Mouse (Mus musculus) hindbrain, embryonic 11.5 days (tissue): ENCODE measurements around the gene Zbtb6. TPM values are rescaled to one million over a fixed set of nuclear protein-coding genes. Genes with fewer than 3 reads are reported as not detected.

Experiments
- ATAC-seq: fragments of 200-750 bp; cut with Nextera tagmentation; 2 replicates; pipeline ENCODE4 v1.8.0; 2017; ENCODE audit warnings: mild to moderate bottlenecking, moderate TSS enrichment, moderate library complexity; ENCODE audit not compliant: low FRiP score
- DNase-seq: peaks from one replicate; pipeline ENCODE4 v3.0.0-alpha.2; 2015; ENCODE audit warnings: low spot score
- H3K27ac ChIP-seq: fragments of 300-500 bp; sonication (generic); 2 replicates; pipeline ENCODE4 v1.5.1; 2014; ENCODE audit warnings: mild to moderate bottlenecking, low read depth, low read length
- H3K27me3 ChIP-seq: fragments of 300-500 bp; sonication (generic); 2 replicates; pipeline ENCODE4 v1.6.1; 2014; ENCODE audit warnings: mild to moderate bottlenecking, low read length, moderate library complexity, mixed read lengths; ENCODE audit not compliant: control insufficient read depth, insufficient read depth
- H3K36me3 ChIP-seq: fragments of 300-500 bp; sonication (generic); 2 replicates; pipeline ENCODE4 v1.6.1; 2014; ENCODE audit warnings: mild to moderate bottlenecking, low read length, moderate library complexity, mixed read lengths; ENCODE audit not compliant: control insufficient read depth, insufficient read depth
- H3K4me1 ChIP-seq: fragments of 300-500 bp; sonication (generic); replicated peaks from 2 replicates; pipeline ENCODE4 v1.6.1; 2014; ENCODE audit warnings: low read length, mixed read lengths; ENCODE audit not compliant: control insufficient read depth, insufficient read depth
- H3K4me2 ChIP-seq: fragments of 300-500 bp; sonication (generic); replicated peaks from 2 replicates; pipeline ENCODE4 v1.6.1; 2014; ENCODE audit warnings: mild to moderate bottlenecking, low read depth, low read length
- H3K4me3 ChIP-seq: fragments of 300-500 bp; sonication (generic); 2 replicates; pipeline ENCODE4 v1.5.1; 2014; ENCODE audit warnings: low read depth, low read length
- H3K9ac ChIP-seq: fragments of 300-500 bp; sonication (generic); 2 replicates; pipeline ENCODE4 v1.6.1; 2014; ENCODE audit warnings: low read depth, low read length
- H3K9me3 ChIP-seq: fragments of 300-500 bp; sonication (generic); 2 replicates; pipeline ENCODE4 v1.6.1; 2016; ENCODE audit warnings: low read length; ENCODE audit not compliant: control insufficient read depth
- WGBS: fragments of 180-500 bp; shearing (Covaris S2); extraction: QIAGEN DNeasy Blood & Tissue Kit; methylation state at CpG from one replicate; pipeline ENCODE4 v1.1.7; 2014; 5-methylcytosine and 5-hydroxymethylcytosine counted together
- polyA plus RNA-seq: library from polyadenylated mRNA; unstranded; fragments of >200 nt; fragmentation: Nextera tagmentation; extraction: Ambion mirVana; gene quantifications from 2 replicates; pipeline ENCODE4 v1.2.1, GENCODE M21; 2014

The Zbtb6 gene
- polyA plus RNA-seq, 1 experiment from 2014 or later, result 6.4 TPM

- H3K4me3 ChIP-seq, result no peak overlapping the region
- ATAC-seq (no peak), DNase-seq (no peak)
- no peaks in the 10 kb centered on the region for H3K27me3 ChIP-seq
- H3K36me3 ChIP-seq, result peaks cover 4% of the 10 kb centered on the region; the same call in 1 of the 2 replicates
- no peaks in the 10 kb centered on the region for H3K9me3 ChIP-seq
- H3K4me1 ChIP-seq, result no peaks in the 10 kb centered on the region
- no peak overlapping the region for H3K9ac ChIP-seq
- WGBS, result 76% methylated on average over 1 of the region's 1 CpGs
- no peak overlapping the region for H3K27ac ChIP-seq
- H3K4me2 ChIP-seq, result no peak overlapping the region
These were observed 47.4 kb downstream of the Zbtb6 start for GRCm38 (mm10) chr2:37395539-37395938.

- Histone ChIP-seq H3K36me3 (peaks cover 2% of the 10 kb centered on the region; the same call in 1 of the 2 replicates), H3K4me2 (no peak overlapping the region), H3K4me3 (no peak overlapping the region), H3K9ac (no peak overlapping the region), H3K27me3 (no peaks in the 10 kb centered on the region), H3K4me1 (no peaks in the 10 kb centered on the region), H3K9me3 (no peaks in the 10 kb centered on the region), H3K27ac (no peak overlapping the region)
- no peak for ATAC-seq
- 97% methylated on average over 9 of the region's 9 CpGs for WGBS
- no peak for DNase-seq
These were observed 60.0 kb downstream of the Zbtb6 start for GRCm38 (mm10) chr2:37382921-37383320.

GRCm38 (mm10) chr2:37380189-37380588 is 62.8 kb downstream of the Zbtb6 start:
- H3K27ac ChIP-seq, result no peak overlapping the region
- DNase-seq, result peak; percentile 72
- no peak for ATAC-seq
- no peak overlapping the region for H3K4me2 ChIP-seq
- 72% methylated on average over 2 of the region's 2 CpGs for WGBS
- H3K9ac ChIP-seq, result no peak overlapping the region
- no peak overlapping the region for H3K4me3 ChIP-seq
- peaks cover 8% of the 10 kb centered on the region; the same call in 1 of the 2 replicates for H3K36me3 ChIP-seq
- H3K27me3 ChIP-seq, result no peaks in the 10 kb centered on the region
- H3K4me1 ChIP-seq, result no peaks in the 10 kb centered on the region
- no peaks in the 10 kb centered on the region for H3K9me3 ChIP-seq

GRCm38 (mm10) chr2:37376018-37376417 is 67.0 kb downstream of the Zbtb6 start:
- DNase-seq, result no peak
- no peak overlapping the region for H3K27ac ChIP-seq
- no peaks in the 10 kb centered on the region for H3K27me3 ChIP-seq
- H3K36me3 ChIP-seq, result peaks cover 5% of the 10 kb centered on the region
- no peaks in the 10 kb centered on the region for H3K4me1 ChIP-seq
- H3K4me3 ChIP-seq, result no peak overlapping the region
- no peak overlapping the region for H3K9ac ChIP-seq
- ATAC-seq, result no peak
- H3K9me3 ChIP-seq, result no peaks in the 10 kb centered on the region
- no peak overlapping the region for H3K4me2 ChIP-seq
- WGBS, result 92% methylated on average over 1 of the region's 1 CpGs

Other genes starting within 250 kb of the Zbtb6 start
- not detected in 2 replicates for gene Olfr366, start 231.6 kb downstream of the Zbtb6 start, polyA plus RNA-seq
- not detected in 2 replicates for gene Olfr368, start 116.7 kb downstream of the Zbtb6 start, polyA plus RNA-seq
- 76.5 and 83.5 TPM in 2 replicates for gene Pdcl, start 83.8 kb downstream of the Zbtb6 start, polyA plus RNA-seq
- 22.7 and 33.4 TPM in 2 replicates for gene Rc3h2, start 20.3 kb downstream of the Zbtb6 start, polyA plus RNA-seq
- 12.5 and 13.6 TPM in 2 replicates for gene Zbtb26, start within 50 bp of the Zbtb6 start, polyA plus RNA-seq
- 51.3 and 86.2 TPM in 2 replicates for gene Rabgap1, start 108 bp upstream of the Zbtb6 start, polyA plus RNA-seq
- gene Gpr21, start 73.2 kb upstream of the Zbtb6 start, polyA plus RNA-seq, result 3.2 and 3.9 TPM in 2 replicates